Mouse (Mus musculus) myocyte (in vitro differentiated cells): ENCODE results near the gene Pard3. TPM values are rescaled to one million over a fixed set of nuclear protein-coding genes. Genes with fewer than 3 reads are reported as not detected.

ENCODE experiments used
- H3K27me3 ChIP-seq: one replicate; pipeline ENCODE4 v1.6.1; 2011; ENCODE audit not compliant: control insufficient read depth, insufficient read depth, insufficient read length
- H3K36me3 ChIP-seq: one replicate; pipeline ENCODE4 v1.6.1; 2011; ENCODE audit not compliant: control insufficient read depth, insufficient read depth
- H3K4me2 ChIP-seq: one replicate; pipeline ENCODE4 v1.6.1; 2011; ENCODE audit warnings: low read depth, control low read depth
- H3K4me3 ChIP-seq: one replicate; pipeline ENCODE4 v1.5.1; 2011; ENCODE audit warnings: mild to moderate bottlenecking, control low read depth, moderate library complexity
- H3K79me2 ChIP-seq: one replicate; pipeline ENCODE4 v1.6.1; 2011; ENCODE audit not compliant: control insufficient read depth, insufficient read depth
- H3ac ChIP-seq: one replicate; pipeline ENCODE4 v1.6.1; 2011; ENCODE audit not compliant: control insufficient read depth, insufficient read length
- CEBPB ChIP-seq: IDR thresholded peaks from 2 replicates; pipeline ENCODE4 v1.6.1; 2011; ENCODE audit warnings: mild to moderate bottlenecking, moderate library complexity; ENCODE audit not compliant: poor library complexity, insufficient read depth, severe bottlenecking
- E2F4 ChIP-seq: IDR thresholded peaks from one replicate; pipeline ENCODE4 v1.6.1; 2011; ENCODE audit warnings: mild to moderate bottlenecking, control low read depth, moderate library complexity; ENCODE audit not compliant: insufficient read depth
- MAX ChIP-seq: IDR thresholded peaks from one replicate; pipeline ENCODE4 v1.6.1; 2011; ENCODE audit warnings: low read depth, mild to moderate bottlenecking, control low read depth
- MYOD1 ChIP-seq, 3 experiments: IDR thresholded peaks; one replicate each; pipeline ENCODE4 v1.6.1; 2011; ENCODE audit warnings: control low read depth in 2 of 3, low read depth in 2 of 3, mild to moderate bottlenecking in 2 of 3, moderate library complexity in 1 of 3; ENCODE audit not compliant: insufficient read length in 2 of 3, control insufficient read depth in 1 of 3
- MYOG ChIP-seq, 3 experiments: IDR thresholded peaks; one replicate each; pipeline ENCODE4 v1.6.1; 2011; ENCODE audit warnings: control low read depth in 2 of 3, low read depth in 2 of 3, mild to moderate bottlenecking in 2 of 3; ENCODE audit not compliant: insufficient read length in 2 of 3, control insufficient read depth in 1 of 3, insufficient read depth in 1 of 3
- POLR2A ChIP-seq: IDR thresholded peaks from one replicate; pipeline ENCODE4 v1.6.1; 2011; ENCODE audit warnings: low read depth, mild to moderate bottlenecking, control low read depth, moderate library complexity; ENCODE audit not compliant: insufficient read length
- POLR2AphosphoS2 ChIP-seq: IDR thresholded peaks from one replicate; pipeline ENCODE4 v1.6.1; 2011; ENCODE audit warnings: low read depth, control low read depth; ENCODE audit not compliant: insufficient read length
- REST ChIP-seq: IDR thresholded peaks from one replicate; pipeline ENCODE4 v1.6.1; 2011; ENCODE audit warnings: mild to moderate bottlenecking, control low read depth, moderate library complexity; ENCODE audit not compliant: insufficient read depth, insufficient read length
- SRF ChIP-seq: IDR thresholded peaks from one replicate; pipeline ENCODE4 v1.6.1; 2011; ENCODE audit warnings: low read depth; ENCODE audit not compliant: control insufficient read depth, insufficient read length
- TCF12 ChIP-seq: IDR thresholded peaks from one replicate; pipeline ENCODE4 v1.6.1; 2011; ENCODE audit warnings: mild to moderate bottlenecking, control low read depth; ENCODE audit not compliant: poor library complexity, insufficient read depth, severe bottlenecking
- TCF3 ChIP-seq: IDR thresholded peaks from one replicate; pipeline ENCODE4 v1.6.1; 2011; ENCODE audit warnings: low read depth, control low read depth; ENCODE audit not compliant: insufficient read length
- USF1 ChIP-seq: IDR thresholded peaks from one replicate; pipeline ENCODE4 v1.6.1; 2011; ENCODE audit warnings: low read depth, mild to moderate bottlenecking, control low read depth, moderate library complexity
- polyA plus RNA-seq: library from polyadenylated mRNA; unstranded; fragments of >200 nt; fragmentation: generic; extraction: Trizol; gene quantifications from one replicate; pipeline ENCODE4 v1.2.1, GENCODE M21; 2012; ENCODE audit warnings: missing spikeins

The Pard3 gene
- polyA plus RNA-seq, 1 experiment, result 24.3 TPM

- no peak overlapping the region for H3K4me3 ChIP-seq
- H3K4me2 ChIP-seq, result no peak overlapping the region
- no peak overlapping the region for H3ac ChIP-seq
- H3K27me3 ChIP-seq, result no peaks in the 10 kb centered on the region
- peaks cover 76% of the 10 kb centered on the region for H3K79me2 ChIP-seq
- TF ChIP-seq TCF3 (no peak), POLR2AphosphoS2 (no peak), SRF (no peak), MYOG (IDR thresholded peaks at IDR 0.05; ENCODE audit: control insufficient read depth in 1 of 3, insufficient read depth in 1 of 3, insufficient read length in 2 of 3, low read depth in 2 of 3) (no peak), MYOD1 (IDR thresholded peaks at IDR 0.05; ENCODE audit: control insufficient read depth in 1 of 3, insufficient read length in 2 of 3, low read depth in 2 of 3) (no peak), E2F4 (no peak), MAX (no peak), USF1 (no peak), POLR2A (no peak), CEBPB (no peak), REST (no peak), TCF12 (no peak)
- no peaks in the 10 kb centered on the region for H3K36me3 ChIP-seq
Measured at GRCm38 (mm10) chr8:127103256-127103655, 39.6 kb downstream of the Pard3 start.

- H3ac ChIP-seq, result no peak overlapping the region
- no peaks in the 10 kb centered on the region for H3K27me3 ChIP-seq
- H3K79me2 ChIP-seq, result peaks cover 74% of the 10 kb centered on the region
- no peaks in the 10 kb centered on the region for H3K36me3 ChIP-seq
- TF ChIP-seq MYOD1 (IDR thresholded peaks at IDR 0.05; ENCODE audit: control insufficient read depth in 1 of 3, insufficient read length in 2 of 3, low read depth in 2 of 3) (no peak), SRF (no peak), TCF3 (no peak), POLR2AphosphoS2 (no peak), POLR2A (no peak), TCF12 (no peak)
- H3K4me2 ChIP-seq, result no peak overlapping the region
- no peak overlapping the region for H3K4me3 ChIP-seq
Measured at GRCm38 (mm10) chr8:127104616-127105015, 40.9 kb downstream of the Pard3 start.

- TF ChIP-seq REST (no peak), TCF12 (no peak), CEBPB (no peak), USF1 (no peak), TCF3 (no peak), POLR2A (no peak), MYOD1 (IDR thresholded peaks at IDR 0.05; ENCODE audit: control insufficient read depth in 1 of 3, insufficient read length in 2 of 3, low read depth in 2 of 3) (no peak), SRF (no peak), MYOG (IDR thresholded peaks at IDR 0.05; ENCODE audit: control insufficient read depth in 1 of 3, insufficient read depth in 1 of 3, insufficient read length in 2 of 3, low read depth in 2 of 3) (no peak), POLR2AphosphoS2 (no peak), MAX (no peak), E2F4 (no peak)
- Histone ChIP-seq H3K79me2 (peaks cover 79% of the 10 kb centered on the region), H3K27me3 (no peaks in the 10 kb centered on the region), H3K36me3 (no peaks in the 10 kb centered on the region), H3ac (no peak overlapping the region), H3K4me3 (no peak overlapping the region), H3K4me2 (no peak overlapping the region)
Measured at GRCm38 (mm10) chr8:127107928-127108327, 44.2 kb downstream of the Pard3 start.

GRCm38 (mm10) chr8:127113209-127113608 is 49.5 kb downstream of the Pard3 start:
- Histone ChIP-seq H3K4me2 (no peak overlapping the region), H3K79me2 (peaks cover 81% of the 10 kb centered on the region), H3K27me3 (no peaks in the 10 kb centered on the region), H3ac (no peak overlapping the region), H3K36me3 (no peaks in the 10 kb centered on the region), H3K4me3 (no peak overlapping the region)
- no peak for TF ChIP-seq E2F4
- no peak for TF ChIP-seq POLR2A
- no peak for TF ChIP-seq REST
- TF ChIP-seq TCF3, result no peak
- TF ChIP-seq MAX, result no peak
- no peak for TF ChIP-seq SRF
- TF ChIP-seq USF1, result no peak

- no peak overlapping the region for H3K4me2 ChIP-seq
- H3K27me3 ChIP-seq, result no peaks in the 10 kb centered on the region
- H3ac ChIP-seq, result no peak overlapping the region
- H3K4me3 ChIP-seq, result no peak overlapping the region
- no peak for TF ChIP-seq POLR2AphosphoS2
- TF ChIP-seq POLR2A, result no peak
- peak in 1 of 3 experiments; percentile 15 for TF ChIP-seq MYOD1 (IDR thresholded peaks at IDR 0.05; ENCODE audit: control insufficient read depth in 1 of 3, insufficient read length in 2 of 3, low read depth in 2 of 3)
- no peak for TF ChIP-seq E2F4
- peaks cover 79% of the 10 kb centered on the region for H3K79me2 ChIP-seq
- no peaks in the 10 kb centered on the region for H3K36me3 ChIP-seq
Measured at GRCm38 (mm10) chr8:127115837-127116236, 52.1 kb downstream of the Pard3 start.
